Mouse (Mus musculus): ENCODE results near the gene Cbs. TPM values are rescaled to one million over a fixed set of nuclear protein-coding genes. Genes with fewer than 3 reads are reported as not detected.
"Not testable (repeated sequence)": the region's sequence is repeated elsewhere in the genome, so short reads cannot be mapped to it uniquely, and the experiment has no call there.

Cbs gene
- total RNA-seq, 2 experiments from 2014 or later = 3.0 to 7.7 TPM

- no peak for DNase-seq (ENCODE audit: low spot score in 2 of 2)
Measured at GRCm38 (mm10) chr17:31646199-31647002, 9.4 kb upstream of the Cbs start.

GRCm38 (mm10) chr17:31642913-31643312, 5.9 kb upstream of the Cbs start:
- DNase-seq (ENCODE audit: low spot score in 2 of 2) = no peak

- DNase-seq (ENCODE audit: low spot score in 2 of 2) = no peak
Measured at GRCm38 (mm10) chr17:31642331-31642730, 5.3 kb upstream of the Cbs start.

- no peak for DNase-seq (ENCODE audit: low spot score in 2 of 2)
Measured at GRCm38 (mm10) chr17:31639651-31640050, 2.6 kb upstream of the Cbs start.

GRCm38 (mm10) chr17:31637866-31638570, 980 bp upstream of the Cbs start:
- DNase-seq (ENCODE audit: low spot score in 2 of 2) = no peak

GRCm38 (mm10) chr17:31636277-31636941, 629 bp downstream of the Cbs start:
- DNase-seq (ENCODE audit: low spot score in 2 of 2) = no peak

- DNase-seq (ENCODE audit: low spot score in 2 of 2) = no peak
Measured at GRCm38 (mm10) chr17:31635781-31636180, 1.3 kb downstream of the Cbs start.

- no peak for DNase-seq (ENCODE audit: low spot score in 2 of 2)
Measured at GRCm38 (mm10) chr17:31634896-31635295, 2.1 kb downstream of the Cbs start.

GRCm38 (mm10) chr17:31633007-31633406, 4.0 kb downstream of the Cbs start:
- no peak for DNase-seq (ENCODE audit: low spot score in 2 of 2)

- no peak for DNase-seq (ENCODE audit: low spot score in 2 of 2)
Measured at GRCm38 (mm10) chr17:31631081-31631800, 5.8 kb downstream of the Cbs start.

GRCm38 (mm10) chr17:31627961-31628360, 9.1 kb downstream of the Cbs start:
- no peak for DNase-seq (ENCODE audit: low spot score in 2 of 2)

GRCm38 (mm10) chr17:31623101-31623500, 13.9 kb downstream of the Cbs start:
- no peak for DNase-seq (ENCODE audit: low spot score in 2 of 2)

- DNase-seq (ENCODE audit: low spot score in 2 of 2) = no peak
Measured at GRCm38 (mm10) chr17:31613086-31613755, 23.8 kb downstream of the Cbs start.

- DNase-seq (ENCODE audit: low spot score in 2 of 2) = no peak
Measured at GRCm38 (mm10) chr17:31609895-31610294, 27.1 kb downstream of the Cbs start.

- DNase-seq (ENCODE audit: low spot score in 2 of 2) = not testable (repeated sequence)
Measured at GRCm38 (mm10) chr17:31609173-31609572, 27.9 kb downstream of the Cbs start.

- DNase-seq (ENCODE audit: low spot score in 2 of 2) = no peak
Measured at GRCm38 (mm10) chr17:31607256-31607951, 29.6 kb downstream of the Cbs start.

- no peak for DNase-seq (ENCODE audit: low spot score in 2 of 2)
Measured at GRCm38 (mm10) chr17:31606424-31606823, 30.6 kb downstream of the Cbs start.

- no peak for DNase-seq (ENCODE audit: low spot score in 2 of 2)
Measured at GRCm38 (mm10) chr17:31598593-31598992, 38.4 kb downstream of the Cbs start.

GRCm38 (mm10) chr17:31597957-31598356, 39.1 kb downstream of the Cbs start:
- DNase-seq (ENCODE audit: low spot score in 2 of 2) = no peak

GRCm38 (mm10) chr17:31595077-31595476, 42.0 kb downstream of the Cbs start:
- no peak for DNase-seq (ENCODE audit: low spot score in 2 of 2)

Measured in adrenal gland, adult 18-20 months (tissue).